Mouse (Mus musculus): ENCODE results near the gene Itpkc.
"Not testable (repeated sequence)": the region's sequence is repeated elsewhere in the genome, so short reads cannot be mapped to it uniquely, and the experiment has no call there.

The Itpkc gene

GRCm38 (mm10) chr7:27228281-27228821 lies at the start of gene Itpkc:
Gene Itpkc, minus strand, starts transcription at chr7:27228661.
- peak; percentile 98 for DNase-seq (ENCODE audit: low read depth, low spot score)

- DNase-seq (ENCODE audit: low read depth, low spot score), result peak; percentile 38
Observed at GRCm38 (mm10) chr7:27277191-27277590, 48.7 kb upstream of the Itpkc start.

GRCm38 (mm10) chr7:27276021-27276420 lies 47.6 kb upstream of the Itpkc start:
- no peak for DNase-seq (ENCODE audit: low read depth, low spot score)

- no peak for DNase-seq (ENCODE audit: low read depth, low spot score)
Observed at GRCm38 (mm10) chr7:27274916-27275315, 46.5 kb upstream of the Itpkc start.

- DNase-seq (ENCODE audit: low read depth, low spot score), result peak; percentile 59
Observed at GRCm38 (mm10) chr7:27273739-27274351, 45.4 kb upstream of the Itpkc start.

- no peak for DNase-seq (ENCODE audit: low read depth, low spot score)
Observed at GRCm38 (mm10) chr7:27271423-27271822, 43.0 kb upstream of the Itpkc start.

GRCm38 (mm10) chr7:27266515-27267128 lies 38.2 kb upstream of the Itpkc start:
- DNase-seq (ENCODE audit: low read depth, low spot score), result peak; percentile 87

GRCm38 (mm10) chr7:27264761-27265160 lies 36.3 kb upstream of the Itpkc start:
- peak; percentile 56 for DNase-seq (ENCODE audit: low read depth, low spot score)

- DNase-seq (ENCODE audit: low read depth, low spot score), result peak; percentile 57
Observed at GRCm38 (mm10) chr7:27261888-27262287, 33.4 kb upstream of the Itpkc start.

GRCm38 (mm10) chr7:27260856-27261255 lies 32.4 kb upstream of the Itpkc start:
- peak; percentile 65 for DNase-seq (ENCODE audit: low read depth, low spot score)

GRCm38 (mm10) chr7:27259771-27260170 lies 31.3 kb upstream of the Itpkc start:
- DNase-seq (ENCODE audit: low read depth, low spot score), result peak; percentile 71

- DNase-seq (ENCODE audit: low read depth, low spot score), result peak; percentile 46
Observed at GRCm38 (mm10) chr7:27259271-27259721, 30.8 kb upstream of the Itpkc start.

- peak; percentile 96 for DNase-seq (ENCODE audit: low read depth, low spot score)
Observed at GRCm38 (mm10) chr7:27258205-27258899, 29.9 kb upstream of the Itpkc start, which contains the start of gene Numbl. Gene Numbl, plus strand, starts transcription at chr7:27258433.

- DNase-seq (ENCODE audit: low read depth, low spot score), result peak; percentile 69
Observed at GRCm38 (mm10) chr7:27257852-27258204, 29.4 kb upstream of the Itpkc start.

GRCm38 (mm10) chr7:27257046-27257851 lies 28.8 kb upstream of the Itpkc start:
- peak; percentile 94 for DNase-seq (ENCODE audit: low read depth, low spot score)

GRCm38 (mm10) chr7:27255721-27256120 lies 27.3 kb upstream of the Itpkc start:
- peak; percentile 47 for DNase-seq (ENCODE audit: low read depth, low spot score)

GRCm38 (mm10) chr7:27251946-27252345 lies 23.5 kb upstream of the Itpkc start:
- no peak for DNase-seq (ENCODE audit: low read depth, low spot score)

GRCm38 (mm10) chr7:27249928-27250327 lies 21.5 kb upstream of the Itpkc start:
- DNase-seq (ENCODE audit: low read depth, low spot score), result no peak

- DNase-seq (ENCODE audit: low read depth, low spot score), result peak; percentile 56
Observed at GRCm38 (mm10) chr7:27249146-27249545, 20.7 kb upstream of the Itpkc start.

GRCm38 (mm10) chr7:27244088-27244487 lies 15.6 kb upstream of the Itpkc start:
- DNase-seq (ENCODE audit: low read depth, low spot score), result not testable (repeated sequence)

- no peak for DNase-seq (ENCODE audit: low read depth, low spot score)
Observed at GRCm38 (mm10) chr7:27243211-27243610, 14.8 kb upstream of the Itpkc start.

- no peak for DNase-seq (ENCODE audit: low read depth, low spot score)
Observed at GRCm38 (mm10) chr7:27238568-27238967, 10.1 kb upstream of the Itpkc start.

Data from brain, adult 2 months (tissue).